Mouse (Mus musculus) spleen, postnatal 36 days (tissue): ENCODE measurements around the gene Rps19.
A peak's percentile ranks its signal among the peaks of the same experiment; 100 is the strongest.
"Not testable (repeated sequence)": the region's sequence is repeated elsewhere in the genome, so short reads cannot be mapped to it uniquely, and the experiment has no call there.

ENCODE experiments used
- DNase-seq, 2 experiments: peaks; one replicate each; pipeline ENCODE4 v3.0.0; 2022; ENCODE audit warnings: low spot score in 2 of 2, mixed read lengths in 1 of 2

Gene Rps19

GRCm38 (mm10) chr7:24883896-24884692, at the start of gene Rps19:
TSS of gene Rps19 (plus strand) at chr7:24884371.
- peak; percentile 97 to 98 for DNase-seq

GRCm38 (mm10) chr7:24838732-24839409, 45.3 kb upstream of the Rps19 start:
- peak; percentile 67 to 71 for DNase-seq

- peak; percentile 55 to 56 for DNase-seq
Observed at GRCm38 (mm10) chr7:24839410-24839808, 44.8 kb upstream of the Rps19 start.

- DNase-seq, result no peak
Observed at GRCm38 (mm10) chr7:24840331-24840730, 43.8 kb upstream of the Rps19 start.

GRCm38 (mm10) chr7:24841009-24841408, 43.2 kb upstream of the Rps19 start:
- DNase-seq, result no peak

GRCm38 (mm10) chr7:24844144-24844543, 40.0 kb upstream of the Rps19 start:
- no peak for DNase-seq

GRCm38 (mm10) chr7:24845181-24845580, 39.0 kb upstream of the Rps19 start:
- DNase-seq, result no peak

- DNase-seq, result peak in 1 of 2 experiments; percentile 18
Observed at GRCm38 (mm10) chr7:24845713-24846112, 38.5 kb upstream of the Rps19 start.

- not testable (repeated sequence) for DNase-seq
Observed at GRCm38 (mm10) chr7:24846576-24846975, 37.6 kb upstream of the Rps19 start.

GRCm38 (mm10) chr7:24850162-24850561, 34.0 kb upstream of the Rps19 start:
- no peak for DNase-seq

GRCm38 (mm10) chr7:24850899-24851303, 33.3 kb upstream of the Rps19 start:
- DNase-seq, result peak; percentile 3 to 23

GRCm38 (mm10) chr7:24851596-24852325, 32.4 kb upstream of the Rps19 start:
- DNase-seq, result no peak

- DNase-seq, result peak; percentile 53 to 67
Observed at GRCm38 (mm10) chr7:24852557-24853232, 31.5 kb upstream of the Rps19 start.

GRCm38 (mm10) chr7:24853233-24853563, 31.0 kb upstream of the Rps19 start:
- no peak for DNase-seq

- no peak for DNase-seq
Observed at GRCm38 (mm10) chr7:24853695-24854094, 30.5 kb upstream of the Rps19 start.

- no peak for DNase-seq
Observed at GRCm38 (mm10) chr7:24856460-24857120, 27.6 kb upstream of the Rps19 start.

GRCm38 (mm10) chr7:24859234-24859633, 24.9 kb upstream of the Rps19 start:
- peak; percentile 30 to 48 for DNase-seq

GRCm38 (mm10) chr7:24861913-24862312, 22.3 kb upstream of the Rps19 start, which contains the start of gene Gm9844:
TSS of gene Gm9844 (plus strand) at chr7:24862213.
- DNase-seq, result no peak

GRCm38 (mm10) chr7:24862853-24863252, 21.3 kb upstream of the Rps19 start:
- no peak for DNase-seq

GRCm38 (mm10) chr7:24864156-24864555, 20.0 kb upstream of the Rps19 start:
- DNase-seq, result no peak

- DNase-seq, result no peak
Observed at GRCm38 (mm10) chr7:24869080-24869479, 15.1 kb upstream of the Rps19 start.
